Mouse (Mus musculus): ENCODE results near the gene Gm21996. TPM values are rescaled to one million over a fixed set of nuclear protein-coding genes. Genes with fewer than 3 reads are reported as not detected.
"Not testable (repeated sequence)": the region's sequence is repeated elsewhere in the genome, so short reads cannot be mapped to it uniquely, and the experiment has no call there.

Gene Gm21996
- not detected in 2 replicates for total RNA-seq (2014; rRNA removed; ENCODE audit: low replicate concordance)
- not detected in 2 replicates for polyA plus RNA-seq (2015; fragmentation: Nextera tagmentation; extraction: Ambion mirVana)

- H3K4me2 ChIP-seq (ENCODE audit: low read depth, low read length); H3K27me3 ChIP-seq (ENCODE audit: control insufficient read depth, insufficient read depth, low read length); H3K27ac ChIP-seq (ENCODE audit: low read depth); DNase-seq (ENCODE audit: low spot score); H3K9me3 ChIP-seq (replicated peaks; ENCODE audit: control insufficient read depth, low read length); ATAC-seq (ENCODE audit: insufficient read depth, low read depth); H3K9ac ChIP-seq (replicated peaks; ENCODE audit: low read depth, low read length); H3K4me1 ChIP-seq (ENCODE audit: control insufficient read depth, insufficient read depth); H3K4me3 ChIP-seq (ENCODE audit: low read depth, low read length); H3K36me3 ChIP-seq (replicated peaks; ENCODE audit: control insufficient read depth, insufficient read depth, low read length): not testable (repeated sequence)
- no CpG with 5 or more reads among the region's 7 CpGs for WGBS
These were observed at the start of gene Gm21996 for GRCm38 (mm10) chrY:89745432-89745831. Gm21996 (minus strand) TSS chrY:89745532.
